Mouse (Mus musculus) lung, adult 18-20 months (tissue): ENCODE measurements around the gene Retreg3.
"Not testable (repeated sequence)": the region's sequence is repeated elsewhere in the genome, so short reads cannot be mapped to it uniquely, and the experiment has no call there.

Experiments used
- DNase-seq, 2 experiments: peaks; one replicate each; pipeline ENCODE4 v3.0.0; 2022; ENCODE audit warnings: mixed read lengths in 2 of 2

Gene Retreg3

DNA sequence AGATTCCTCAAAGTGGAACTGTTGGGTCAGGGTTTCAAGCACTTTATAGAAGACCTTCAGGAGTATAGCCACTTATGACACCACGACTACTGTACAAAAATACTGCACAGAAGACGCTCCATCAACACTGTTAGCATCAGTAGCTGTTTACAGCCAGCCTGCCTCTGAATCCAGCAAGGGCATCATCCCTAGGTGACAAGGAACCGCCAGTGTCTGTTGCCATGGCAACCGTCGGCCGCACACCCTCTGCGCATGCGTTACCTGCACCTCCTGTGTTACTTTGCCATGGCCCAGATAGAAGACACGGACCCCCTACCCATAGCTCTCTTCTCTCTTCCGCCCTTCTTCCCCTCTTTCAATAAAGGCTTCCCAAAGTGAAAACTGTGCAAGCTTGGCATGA lies 26.7 kb upstream of the Retreg3 start:
- DNase-seq, result no peak

DNA sequence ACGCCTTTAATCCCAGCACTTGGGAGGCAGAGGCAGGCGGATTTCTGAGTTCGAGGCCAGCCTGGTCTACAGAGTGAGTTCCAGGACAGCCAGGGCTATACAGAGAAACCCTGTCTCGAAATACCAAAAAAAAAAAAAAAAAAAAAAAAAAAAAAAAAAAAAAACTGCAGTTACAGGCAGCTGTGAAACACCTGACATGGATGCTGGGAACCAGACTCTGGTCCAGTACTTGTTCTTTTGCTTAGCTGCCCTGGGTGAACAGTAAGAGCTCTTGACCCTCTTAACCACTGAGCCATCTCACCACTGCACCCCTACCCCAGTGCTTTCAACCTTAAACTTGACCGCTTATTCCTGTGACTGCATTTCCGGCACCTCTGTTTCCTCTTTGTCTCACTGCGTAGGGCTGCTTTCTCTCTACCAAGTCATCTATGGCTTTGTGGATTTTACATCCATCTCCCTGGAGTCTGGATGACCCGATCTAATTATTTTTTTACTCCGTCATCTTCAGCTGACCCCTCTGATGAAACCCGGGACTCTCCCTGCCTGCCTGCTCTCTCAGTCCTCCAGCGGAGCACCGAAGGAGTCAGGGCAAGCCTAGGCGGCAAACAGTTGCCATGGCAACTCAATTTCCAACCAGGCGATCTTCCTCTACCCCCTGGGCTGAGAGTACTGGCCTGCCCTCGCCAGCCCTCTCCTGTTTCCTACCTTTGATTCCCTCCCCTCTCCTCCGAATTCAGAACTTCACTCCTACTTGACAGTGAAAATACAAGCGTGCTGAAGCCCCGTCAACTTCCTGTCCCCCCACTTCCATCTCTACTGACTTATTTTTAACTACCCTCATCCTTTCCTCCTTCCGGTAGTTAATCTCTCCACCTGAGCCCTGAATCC lies 23.9 kb upstream of the Retreg3 start:
- DNase-seq, result peak in 1 of 2 experiments; percentile 33

DNA sequence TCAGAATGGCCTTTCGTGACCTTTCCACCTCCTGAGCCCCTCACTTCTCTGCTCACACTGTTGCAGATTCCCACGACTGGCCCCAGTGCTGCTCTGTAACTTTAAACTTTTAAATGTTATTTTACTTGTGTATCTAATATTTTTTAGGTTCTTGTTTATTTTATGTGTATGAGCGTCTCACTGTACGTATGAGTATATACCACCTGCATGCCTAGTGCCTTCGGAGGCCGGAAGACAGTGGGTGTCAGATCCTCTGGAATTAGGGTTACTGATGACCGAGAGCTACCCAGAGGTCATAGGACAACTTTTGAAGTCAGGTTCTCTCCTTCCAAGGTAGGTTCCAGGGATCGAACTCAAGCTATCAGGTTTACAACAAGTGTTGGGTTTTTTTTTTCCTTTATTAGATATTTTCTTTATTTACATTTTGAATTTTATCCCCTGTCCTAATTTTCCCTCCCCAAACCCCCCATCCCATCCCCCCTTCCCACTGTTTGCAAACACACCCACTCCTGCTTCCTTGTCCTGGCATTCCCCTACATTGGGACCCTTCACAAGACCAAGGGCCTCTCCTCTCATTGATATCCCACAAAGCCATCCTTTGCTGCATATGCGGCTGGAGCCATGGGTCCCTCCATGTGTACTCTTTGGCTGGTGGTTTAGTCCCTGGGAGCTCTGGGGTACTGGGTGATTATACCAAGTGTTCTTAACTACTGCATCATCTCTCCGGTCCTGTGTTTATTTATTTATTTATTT lies 22.7 kb upstream of the Retreg3 start:
- no peak for DNase-seq

DNA sequence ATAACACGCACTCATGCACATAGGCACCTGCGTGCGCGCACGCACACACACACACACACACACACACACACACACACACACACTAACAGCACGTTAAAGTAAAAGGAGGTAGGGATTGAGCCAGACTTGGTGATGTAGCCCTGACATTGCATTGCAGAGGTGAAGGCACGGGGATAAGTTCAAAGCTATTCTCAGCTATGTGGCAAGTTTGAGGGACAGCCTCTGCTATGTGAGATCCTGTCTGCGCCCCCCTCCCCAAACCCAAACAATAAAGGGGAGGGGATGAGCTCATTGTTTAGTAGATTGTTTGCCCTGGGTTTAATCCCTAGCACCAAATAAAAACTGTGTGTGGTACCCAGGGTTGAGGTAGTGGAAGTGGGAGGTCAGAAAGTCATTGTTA lies 21.4 kb upstream of the Retreg3 start:
- no peak for DNase-seq

DNA sequence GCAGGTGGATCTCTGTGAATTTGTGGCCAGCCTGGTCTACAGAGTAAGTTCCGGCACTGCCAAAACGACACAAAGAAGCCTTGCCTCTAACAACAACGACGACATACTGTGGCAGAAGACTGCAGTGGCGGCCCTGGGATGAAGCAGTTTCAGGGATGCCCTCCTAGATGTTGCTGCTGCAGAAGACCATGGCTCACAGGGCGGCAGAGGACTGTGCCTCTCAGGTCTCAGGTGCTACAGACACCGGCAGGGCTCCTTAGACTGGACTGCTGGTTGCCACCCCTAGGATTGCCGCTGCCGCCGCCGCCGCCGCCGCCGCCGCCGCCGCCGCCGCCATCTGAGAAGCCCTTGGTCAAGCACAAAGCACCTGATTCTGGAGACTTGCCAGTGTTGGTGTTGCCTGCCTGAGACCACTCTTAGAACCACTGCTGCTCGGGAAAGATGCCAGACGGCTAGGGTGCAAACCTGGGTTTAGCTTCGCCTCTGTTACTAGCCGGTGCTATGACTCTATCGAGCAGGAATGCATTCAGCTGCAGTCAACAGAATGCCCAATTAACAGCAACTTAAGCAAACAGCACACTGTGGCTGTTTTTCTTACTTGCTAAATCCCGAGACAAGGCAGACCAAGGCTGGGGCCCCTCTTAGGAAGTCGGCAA lies 20.6 kb upstream of the Retreg3 start:
- peak; percentile 56 to 75 for DNase-seq

DNA sequence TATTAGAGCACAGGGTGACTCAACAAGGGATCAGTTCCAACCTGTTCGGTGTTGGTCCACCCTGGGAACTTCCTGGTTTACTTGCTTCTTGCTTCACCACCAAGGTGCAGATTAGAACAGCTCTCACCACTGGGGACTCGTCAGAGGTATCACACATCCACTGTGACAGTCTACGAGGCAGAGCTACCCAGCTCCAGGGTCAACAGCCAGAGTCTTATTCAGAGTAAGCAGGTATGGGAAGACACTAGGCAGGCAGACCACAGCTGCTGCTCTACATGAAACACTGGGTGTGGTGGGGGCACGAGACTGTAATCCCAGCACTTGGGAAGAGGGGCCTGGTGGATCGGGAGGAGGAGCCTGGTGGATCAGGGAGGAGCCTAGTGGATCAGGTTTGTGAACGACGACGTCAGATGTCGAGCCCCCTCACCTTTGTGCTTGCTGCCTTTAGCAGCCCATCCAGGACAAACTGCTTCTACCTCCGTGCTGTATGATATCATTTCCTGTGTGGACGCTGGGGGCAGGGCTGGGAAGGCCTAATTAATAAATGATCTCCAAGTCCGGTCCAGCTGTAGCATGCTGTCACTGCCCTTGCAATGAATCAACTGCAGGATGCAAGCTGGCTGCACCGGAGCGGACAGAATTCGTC lies 19.0 kb upstream of the Retreg3 start:
- DNase-seq, result no peak

DNA sequence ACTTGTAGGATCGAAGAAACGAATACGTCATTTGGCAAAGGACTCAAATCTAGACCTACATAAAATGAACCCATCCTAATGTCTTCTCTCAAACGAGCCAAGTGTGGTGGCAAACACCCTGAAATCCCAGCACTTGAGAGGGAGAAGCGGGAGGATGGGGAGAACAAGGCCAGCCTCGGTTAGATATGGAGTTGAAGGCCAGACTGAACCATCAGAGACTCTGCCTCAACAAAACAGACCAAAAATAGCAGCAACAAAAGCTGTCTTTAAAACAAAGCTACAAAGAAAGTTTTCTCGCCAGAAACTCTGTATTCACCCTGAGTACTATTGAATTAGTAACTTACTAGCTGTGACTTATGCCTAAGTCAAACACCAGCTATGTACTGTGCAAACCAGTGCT lies 17.3 kb upstream of the Retreg3 start:
- DNase-seq, result no peak

DNA sequence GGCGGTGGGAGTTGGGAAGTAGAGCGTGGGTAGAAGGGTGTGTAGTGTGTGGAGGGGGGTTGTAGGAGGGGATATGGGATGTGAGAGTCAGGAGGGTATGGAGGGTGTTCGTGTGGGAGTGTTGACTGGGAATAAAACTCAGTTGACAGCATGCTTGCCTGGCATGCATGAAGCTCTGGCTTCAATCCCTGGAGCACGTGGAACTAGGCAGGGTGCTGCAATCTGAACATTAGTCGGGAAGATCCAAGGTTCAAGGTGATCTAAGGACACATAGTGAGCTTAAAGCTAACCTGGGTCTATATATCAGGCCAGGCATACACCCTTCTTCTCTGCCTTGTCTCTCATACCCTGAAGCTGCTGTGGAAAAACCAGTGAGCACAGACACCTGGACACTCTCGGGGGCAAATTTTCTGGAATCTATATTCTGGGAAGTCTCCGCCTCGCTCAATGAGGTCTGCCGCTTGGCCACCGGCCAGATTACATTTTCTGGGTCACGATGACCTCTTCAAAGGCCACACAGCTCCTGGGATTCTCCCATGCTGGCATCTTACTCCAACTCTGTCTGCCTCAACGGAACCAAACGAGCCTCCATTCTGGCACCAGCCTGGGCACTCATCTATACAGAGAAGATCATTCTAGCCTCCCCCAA lies 14.6 kb upstream of the Retreg3 start:
- DNase-seq, result no peak

DNA sequence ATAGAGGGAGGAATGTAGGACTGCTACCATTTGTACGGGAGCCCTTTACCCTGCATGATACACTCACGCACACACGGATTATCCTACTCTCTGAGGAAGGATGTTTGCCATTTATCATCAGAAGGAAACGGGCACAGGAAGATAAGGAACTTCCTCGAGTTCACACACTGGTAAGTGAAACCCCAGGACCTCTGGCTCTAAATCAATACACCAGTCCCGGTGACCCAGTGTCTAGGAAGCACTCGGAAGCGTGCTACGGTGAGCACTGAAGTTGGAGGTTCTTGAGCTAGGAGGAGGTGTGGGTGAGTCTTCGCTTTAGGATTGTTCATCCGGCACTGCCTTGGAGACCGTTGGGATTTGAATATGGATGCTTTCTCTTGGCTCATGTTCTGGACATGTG lies 13.3 kb upstream of the Retreg3 start:
- DNase-seq, result peak in 1 of 2 experiments; percentile 30

DNA sequence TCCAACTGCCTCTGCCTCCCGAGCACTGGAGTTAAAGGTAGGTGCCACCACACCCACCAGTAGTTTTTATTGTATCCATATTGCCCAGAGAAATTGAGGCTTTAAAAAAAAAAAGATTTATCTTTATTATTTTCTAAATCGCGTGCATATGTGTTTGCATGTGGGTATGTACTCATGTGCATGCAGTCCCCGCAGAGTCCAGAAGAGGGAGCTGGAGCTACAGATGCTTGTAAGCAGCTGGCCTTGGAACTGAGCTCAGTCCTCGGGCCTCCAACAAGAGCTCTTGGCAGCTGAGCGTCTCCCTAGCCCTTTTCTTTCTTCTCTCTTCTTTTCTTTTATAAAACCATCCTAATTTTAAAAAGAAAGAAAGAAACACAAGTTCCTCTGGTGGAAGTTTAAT lies 12.0 kb upstream of the Retreg3 start:
- no peak for DNase-seq

DNA sequence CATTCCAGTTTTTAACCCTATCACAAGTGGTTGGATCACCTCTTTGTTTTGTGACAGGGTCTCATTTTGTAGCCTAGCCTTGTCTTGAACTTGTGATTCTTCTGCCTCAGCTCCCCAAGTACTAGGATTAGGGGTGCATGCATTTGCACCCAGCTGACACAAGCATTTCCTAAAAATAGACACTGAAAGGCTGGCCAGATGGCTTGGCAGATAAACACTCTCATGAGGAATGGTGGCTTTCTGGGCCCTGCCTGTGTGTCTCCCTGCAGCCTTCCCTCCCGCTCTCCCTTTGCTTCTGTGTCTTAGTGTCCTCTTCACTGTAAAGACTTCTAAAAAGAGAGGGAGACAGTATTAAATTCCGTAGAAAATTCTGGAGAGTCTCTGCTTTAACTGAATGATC lies 11.5 kb upstream of the Retreg3 start:
- no peak for DNase-seq

DNA sequence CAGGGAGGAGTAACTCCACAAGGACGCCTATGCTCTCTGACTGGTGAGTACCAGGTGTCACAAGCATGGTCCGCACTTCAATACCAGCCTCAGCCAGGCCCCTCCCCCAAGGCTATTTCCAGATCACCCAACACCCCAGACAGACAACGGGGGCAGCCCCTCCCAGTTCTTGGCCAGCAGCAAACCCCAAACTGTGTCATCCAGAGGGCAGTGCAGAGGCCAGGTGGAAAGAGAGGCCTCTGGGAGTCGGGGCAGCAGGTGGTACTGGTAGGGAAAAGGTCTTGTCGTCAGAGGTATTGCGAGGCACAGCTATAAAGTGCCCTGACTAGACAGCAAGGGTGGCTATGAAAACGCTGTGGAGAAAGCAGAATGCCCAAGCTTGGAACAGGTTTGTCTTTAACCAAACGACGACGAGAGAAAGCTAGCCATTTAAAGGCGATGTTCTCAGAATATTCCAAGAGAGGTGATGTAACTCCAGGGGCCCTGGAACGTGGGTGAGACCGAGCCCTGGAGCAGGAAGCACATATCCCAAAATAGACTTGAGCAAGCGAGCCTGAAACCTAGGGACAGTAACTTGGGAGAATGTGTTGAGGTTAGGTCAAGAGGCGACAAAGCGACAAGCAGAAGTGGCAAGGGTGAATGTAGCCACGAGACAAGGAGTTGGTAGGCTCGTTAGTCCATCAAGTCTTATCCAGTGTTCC lies 10.5 kb upstream of the Retreg3 start:
- peak in 1 of 2 experiments; percentile 39 for DNase-seq

DNA sequence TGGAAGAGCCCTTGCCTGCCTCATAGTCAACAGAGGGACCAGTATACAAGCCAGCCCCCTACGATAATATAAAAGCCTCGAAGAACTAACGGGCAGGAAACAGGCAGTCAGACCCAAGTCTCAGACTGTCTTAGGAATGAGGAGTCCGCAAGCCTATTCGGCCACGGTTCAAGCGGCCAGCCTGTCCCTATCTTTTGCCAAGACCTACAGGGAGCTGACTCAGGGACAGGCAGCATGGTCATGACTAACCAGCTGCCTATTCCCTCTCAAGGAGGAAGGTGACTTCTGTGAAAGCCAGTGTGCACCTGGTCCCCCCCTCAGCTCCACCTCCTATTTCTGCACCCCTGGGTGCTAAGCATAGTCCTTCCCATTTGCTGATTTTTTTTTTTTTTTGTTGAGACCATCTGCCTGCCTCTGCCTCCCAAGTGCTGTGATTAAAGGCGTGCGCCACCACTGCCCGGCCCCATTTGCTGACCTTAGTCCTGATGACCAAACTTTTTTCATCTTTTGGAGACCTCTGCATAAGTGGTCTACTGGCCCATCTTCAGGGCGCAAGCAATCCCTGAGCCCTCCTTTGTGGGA lies 9.4 kb upstream of the Retreg3 start:
- DNase-seq, result no peak

DNA sequence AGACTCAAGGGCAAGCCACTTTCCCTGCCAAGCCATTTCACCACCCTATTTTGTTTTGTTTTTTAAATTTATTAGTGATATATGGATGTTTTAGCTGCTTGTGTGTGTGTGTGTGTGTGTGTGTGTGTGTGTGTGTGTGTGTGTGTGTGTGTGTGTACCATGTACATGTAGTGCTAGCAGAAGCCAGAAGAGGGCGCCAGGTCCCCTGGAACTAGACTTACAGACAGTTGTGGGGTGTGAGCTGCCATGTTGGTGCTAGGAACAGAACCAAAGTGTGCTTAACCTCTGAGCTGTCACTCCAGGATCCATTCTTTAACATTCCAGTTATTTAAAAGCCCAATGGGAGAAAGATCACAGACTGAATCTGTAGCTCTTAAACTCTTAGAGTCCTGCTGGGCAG lies 7.4 kb upstream of the Retreg3 start:
- DNase-seq, result no peak

DNA sequence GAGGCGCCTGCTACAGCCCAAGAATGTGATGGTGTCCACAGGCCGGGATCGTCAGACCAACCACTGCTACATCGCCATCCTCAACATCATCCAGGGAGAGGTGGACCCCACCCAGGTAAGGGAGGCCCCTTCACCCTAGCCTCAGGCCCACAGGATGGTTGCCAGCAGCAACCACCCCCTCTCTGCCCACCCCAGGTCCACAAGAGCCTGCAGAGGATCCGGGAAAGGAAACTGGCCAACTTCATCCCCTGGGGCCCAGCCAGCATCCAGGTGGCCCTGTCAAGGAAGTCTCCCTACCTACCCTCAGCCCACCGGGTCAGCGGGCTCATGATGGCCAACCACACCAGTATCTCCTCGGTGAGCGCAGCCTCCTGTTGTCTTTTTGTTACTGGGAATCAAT lies 5.3 kb upstream of the Retreg3 start:
- not testable (repeated sequence) for DNase-seq

DNA sequence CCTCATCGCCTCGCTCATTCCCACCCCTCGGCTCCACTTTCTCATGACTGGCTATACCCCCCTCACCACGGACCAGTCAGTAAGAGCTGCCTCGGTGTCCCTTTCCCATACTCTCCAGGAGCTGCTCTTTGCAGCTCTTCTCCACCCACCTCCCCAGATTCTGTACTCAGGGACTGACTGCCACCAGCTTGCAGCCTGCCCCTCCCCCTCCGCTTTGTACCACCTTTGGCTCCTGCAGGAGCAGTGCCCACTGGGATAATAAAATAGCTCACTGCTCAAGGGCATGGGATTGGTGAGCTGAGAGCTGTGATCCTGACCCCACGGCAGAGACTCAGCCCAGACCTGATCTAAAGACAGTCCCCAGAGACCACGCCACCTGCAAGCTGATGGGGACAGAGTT lies 4.8 kb upstream of the Retreg3 start:
- DNase-seq, result not testable (repeated sequence)

DNA sequence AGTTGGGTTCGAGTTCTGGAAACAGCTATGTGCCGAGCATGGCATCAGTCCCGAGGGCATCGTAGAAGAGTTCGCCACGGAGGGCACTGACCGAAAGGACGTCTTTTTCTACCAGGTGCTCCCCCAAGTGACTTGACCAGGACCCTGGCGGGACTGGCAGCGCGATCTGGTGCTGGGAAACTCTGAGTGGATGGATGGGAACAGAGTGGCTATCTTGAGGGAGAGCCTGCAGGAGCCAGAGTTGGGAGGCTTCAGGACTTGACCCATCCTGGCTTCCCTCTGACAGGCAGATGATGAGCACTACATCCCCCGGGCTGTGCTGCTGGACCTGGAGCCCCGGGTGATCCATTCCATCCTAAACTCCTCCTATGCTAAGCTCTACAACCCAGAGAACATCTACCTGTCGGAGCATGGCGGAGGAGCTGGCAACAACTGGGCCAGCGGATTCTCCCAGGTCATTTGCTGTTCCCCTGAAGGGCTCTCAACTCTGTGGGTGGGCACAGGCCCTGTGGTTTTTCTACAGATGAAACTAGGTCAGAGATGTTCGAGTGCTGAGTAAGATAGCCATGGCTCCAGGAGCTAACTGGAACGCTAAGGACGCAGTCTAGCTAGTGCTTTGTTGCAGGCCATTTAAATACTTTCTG lies 974 bp upstream of the Retreg3 start:
- DNase-seq, result no peak

DNA sequence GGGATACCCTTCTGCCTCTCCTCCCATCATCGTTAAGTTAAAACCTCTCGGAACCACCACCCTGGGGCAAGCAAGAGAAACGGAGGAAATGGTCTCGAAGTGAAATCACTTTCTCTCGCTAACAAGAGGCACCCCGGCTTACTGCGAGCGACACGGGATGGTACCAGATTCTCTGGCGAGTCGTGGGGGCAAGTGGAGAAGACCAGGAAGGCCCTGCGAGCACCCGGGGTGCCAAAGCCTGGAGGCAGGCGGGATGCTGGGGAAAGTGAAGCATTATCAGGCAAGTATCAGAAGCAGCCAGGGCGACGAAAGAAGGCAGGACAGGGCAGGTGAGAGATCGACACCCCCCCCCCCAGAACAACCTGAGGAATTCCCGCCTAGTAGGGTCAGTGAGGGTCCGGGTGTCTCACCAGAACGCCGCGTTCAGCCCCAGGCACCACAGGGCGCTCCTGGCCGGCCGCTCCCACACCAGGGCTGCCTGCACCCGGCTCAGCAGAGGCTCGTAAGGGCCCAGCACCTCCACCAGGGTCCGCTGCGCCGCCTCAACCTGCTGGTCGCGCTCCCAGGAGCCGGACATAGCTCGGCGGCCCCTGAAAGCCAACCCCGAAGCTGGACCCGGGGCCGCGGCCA lies 447 bp downstream of the Retreg3 start:
- DNase-seq, result no peak

DNA sequence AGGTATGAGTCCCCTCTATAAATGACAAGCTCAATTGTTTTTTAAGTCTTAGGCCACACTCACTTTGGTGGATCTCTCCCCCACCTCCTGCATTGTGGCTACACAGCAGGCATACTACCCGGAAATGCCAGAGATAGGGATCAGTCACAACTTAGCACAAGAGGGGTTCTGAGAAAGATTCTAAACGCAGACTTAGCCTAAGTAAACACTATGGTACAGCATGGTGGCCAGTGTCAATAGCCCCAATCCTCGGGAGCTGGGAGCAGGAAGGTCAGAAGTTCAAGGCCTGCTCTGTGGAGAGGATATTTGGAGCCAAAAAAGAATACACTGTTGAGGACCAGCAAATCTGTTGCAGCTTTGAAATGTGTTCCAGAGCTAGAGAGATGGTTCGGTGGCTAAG lies 1.6 kb downstream of the Retreg3 start:
- DNase-seq, result no peak

DNA sequence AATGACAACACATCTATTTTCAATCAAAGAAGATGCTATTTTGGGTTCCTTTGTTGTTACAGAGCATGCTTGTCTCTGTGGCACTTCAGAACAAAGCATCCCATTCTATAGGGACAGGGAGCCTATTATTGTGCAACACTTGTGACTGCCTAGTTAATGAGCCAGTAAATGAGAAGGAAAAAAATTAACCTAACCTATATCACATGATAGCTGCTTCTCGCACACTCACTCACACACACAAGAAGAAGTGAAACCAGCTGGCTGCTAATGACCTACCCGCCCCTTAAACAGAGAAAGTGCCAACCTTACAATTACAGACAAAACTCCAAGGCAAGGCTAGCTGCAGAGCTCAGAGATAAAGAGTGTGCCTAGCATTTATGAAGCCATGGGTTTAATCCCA lies 4.1 kb downstream of the Retreg3 start:
- DNase-seq, result no peak

DNA sequence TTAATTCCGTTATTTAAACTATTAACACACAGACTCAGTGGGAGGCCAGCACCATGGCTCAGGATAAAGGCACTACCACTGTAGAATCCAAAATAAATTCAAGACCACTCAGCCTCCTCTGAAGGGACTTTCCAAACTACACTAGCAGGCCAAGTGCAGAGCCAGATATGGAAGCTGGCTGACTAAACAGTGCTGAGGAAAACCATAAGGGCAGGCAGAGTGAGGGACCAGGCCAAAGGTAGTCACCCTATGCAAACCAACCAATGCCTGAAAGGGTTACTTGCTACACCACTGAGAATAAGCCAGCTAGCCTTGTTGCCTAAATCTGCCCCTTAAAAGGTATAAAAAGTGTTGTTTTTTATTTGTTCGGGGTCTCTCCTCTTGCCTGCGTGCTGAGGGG lies 7.5 kb downstream of the Retreg3 start:
- DNase-seq, result no peak
